8 mouse cellular contexts compared by ENCODE assay signal in genomic region chr16:5351890-5352571, GRCm38 (mm10).
A peak's percentile ranks its signal among the peaks of the same experiment; 100 is the strongest.
DNase-seq lines count a peak whose midpoint lies in the region; ATAC-seq lines count a peak whose summit lies in the region.

No protein-coding gene starts in this region.

- peak overlapping the region; percentile 47 for H3K4me2 ChIP-seq in heart, embryonic 13.5 days
- H3K4me2 ChIP-seq in embryonic facial prominence, embryonic 11.5 days (ENCODE audit: low read depth, low read length) = no peak overlapping the region
- H3K4me2 ChIP-seq in lung, embryonic 16.5 days (ENCODE audit: low read depth, low read length) = peak overlapping the region; percentile 50

- H3K9ac ChIP-seq in heart, embryonic 13.5 days = no peak overlapping the region
- H3K9ac ChIP-seq in embryonic facial prominence, embryonic 11.5 days (replicated peaks; ENCODE audit: low read length) = no peak overlapping the region
- H3K9ac ChIP-seq in lung, embryonic 16.5 days (ENCODE audit: low read length) = no peak overlapping the region

- H3K4me3 ChIP-seq in heart, embryonic 13.5 days = peak overlapping the region; percentile 9; the same call in 1 of the 2 replicates
- no peak overlapping the region for H3K4me3 ChIP-seq in embryonic facial prominence, embryonic 11.5 days (ENCODE audit: low read depth, low read length)
- H3K4me3 ChIP-seq in lung, embryonic 16.5 days (ENCODE audit: low read length) = peak overlapping the region; percentile 28

- H3K27me3 ChIP-seq in heart, embryonic 13.5 days (replicated peaks) = peaks cover 4% of the 10 kb centered on the region
- H3K27me3 ChIP-seq in embryonic facial prominence, embryonic 11.5 days (ENCODE audit: control insufficient read depth, insufficient read depth, low read length) = no peaks in the 10 kb centered on the region
- H3K27me3 ChIP-seq in lung, embryonic 16.5 days (ENCODE audit: control insufficient read depth, insufficient read depth, low read depth, low read length) = no peaks in the 10 kb centered on the region

- WGBS in heart, embryonic 13.5 days = 5% methylated on average over 18 of the region's 18 CpGs
- WGBS in embryonic facial prominence, embryonic 11.5 days = 4% methylated on average over 18 of the region's 18 CpGs
- 4% methylated on average over 18 of the region's 18 CpGs for WGBS in lung, embryonic 16.5 days

- ATAC-seq in heart, embryonic 13.5 days (ENCODE audit: extremely low read depth, insufficient number of reproducible peaks, low FRiP score, low TSS enrichment) = no peak
- ATAC-seq in embryonic facial prominence, embryonic 11.5 days (replicated peaks; ENCODE audit: insufficient number of reproducible peaks, low FRiP score, low TSS enrichment, low read depth) = peak; percentile 78
- peak; percentile 89 for ATAC-seq in lung, embryonic 16.5 days (ENCODE audit: low read depth)

- H3K9me3 ChIP-seq in heart, embryonic 13.5 days = no peaks in the 10 kb centered on the region; the same call in 1 of the 2 replicates
- no peaks in the 10 kb centered on the region for H3K9me3 ChIP-seq in embryonic facial prominence, embryonic 11.5 days (replicated peaks; ENCODE audit: control insufficient read depth, low read length)
- no peaks in the 10 kb centered on the region; the same call in 1 of the 2 replicates for H3K9me3 ChIP-seq in lung, embryonic 16.5 days (ENCODE audit: control insufficient read depth, low read length)

- H3K36me3 ChIP-seq in heart, embryonic 13.5 days = no peaks in the 10 kb centered on the region
- H3K36me3 ChIP-seq in embryonic facial prominence, embryonic 11.5 days (replicated peaks; ENCODE audit: control insufficient read depth, insufficient read depth, low read depth, low read length) = no peaks in the 10 kb centered on the region
- H3K36me3 ChIP-seq in lung, embryonic 16.5 days (ENCODE audit: control insufficient read depth, insufficient read depth, low read length) = no peaks in the 10 kb centered on the region

- H3K27ac ChIP-seq in heart, embryonic 13.5 days (replicated peaks) = no peak overlapping the region
- H3K27ac ChIP-seq in embryonic facial prominence, embryonic 11.5 days (replicated peaks; ENCODE audit: low read depth, low read length) = no peak overlapping the region
- no peak overlapping the region for H3K27ac ChIP-seq in lung, embryonic 16.5 days (ENCODE audit: low read length)

- H3K4me1 ChIP-seq in heart, embryonic 13.5 days = peaks cover 8% of the 10 kb centered on the region; the same call in 1 of the 2 replicates
- H3K4me1 ChIP-seq in embryonic facial prominence, embryonic 11.5 days (ENCODE audit: control insufficient read depth, insufficient read depth, low read length) = no peaks in the 10 kb centered on the region
- no peaks in the 10 kb centered on the region for H3K4me1 ChIP-seq in lung, embryonic 16.5 days (replicated peaks; ENCODE audit: control insufficient read depth, insufficient read depth, low read length)

- DNase-seq in heart, adult 18-20 months = no peak
- DNase-seq in embryonic facial prominence, embryonic 11.5 days (ENCODE audit: low spot score) = peak; percentile 68
- peak; percentile 20 for DNase-seq in kidney, adult 18-20 months
- peak; percentile 73 for DNase-seq in retina, embryonic 14.5 days (ENCODE audit: low spot score)
- no peak for DNase-seq in left cerebral cortex, adult 11 months (ENCODE audit: low spot score)
- no peak for DNase-seq in cerebellum, adult 18-20 months

Comparison
In these comparisons a context has a peak if more than half of its experiments do, and no peak if none do; other contexts are left out.
1. DNase-seq: peak in embryonic facial prominence, embryonic 11.5 days (single experiment), kidney, adult 18-20 months (single experiment) and retina, embryonic 14.5 days (single experiment); none in heart, adult 18-20 months (0 of 2), left cerebral cortex, adult 11 months (single experiment) and cerebellum, adult 18-20 months (0 of 2).